Mouse (Mus musculus) lung, postnatal 36 days (tissue): ENCODE measurements around the gene Tmem212.
"Not testable (repeated sequence)": the region's sequence is repeated elsewhere in the genome, so short reads cannot be mapped to it uniquely, and the experiment has no call there.

Experiments
- DNase-seq: peaks from one replicate; pipeline ENCODE4 v3.0.0; 2022; ENCODE audit warnings: mixed read lengths

The Tmem212 gene

DNA sequence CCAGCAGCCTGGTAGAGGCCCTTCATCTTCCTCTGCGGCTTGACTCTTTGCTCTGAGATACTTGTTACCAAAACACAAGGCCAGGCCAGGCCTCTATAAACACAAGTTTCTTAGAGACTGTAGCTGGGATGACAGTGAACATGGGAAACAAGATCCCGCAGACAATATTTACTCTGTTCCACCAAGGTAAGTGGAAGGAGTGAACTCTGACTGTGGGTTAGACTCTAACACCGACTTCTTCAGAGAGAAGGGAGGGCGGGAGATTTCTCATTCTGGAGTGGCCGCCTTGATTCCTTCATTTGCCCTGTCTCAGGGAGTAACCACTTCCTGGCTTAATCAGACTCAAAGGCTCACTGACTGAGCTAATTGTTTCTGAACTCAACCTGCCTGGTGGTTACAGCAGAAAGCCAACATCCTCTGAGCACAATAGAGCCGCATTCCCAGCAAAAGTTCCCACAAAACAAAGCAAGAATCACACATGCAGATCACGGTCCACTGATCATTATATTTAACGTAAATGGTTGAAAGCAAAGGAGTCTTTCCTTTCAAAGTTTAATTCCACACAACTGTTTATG is at the start of gene Tmem212:
TSS of gene Tmem212 (minus strand) at position 51 of the 575 bp plus-strand sequence.
- no peak for DNase-seq

DNA sequence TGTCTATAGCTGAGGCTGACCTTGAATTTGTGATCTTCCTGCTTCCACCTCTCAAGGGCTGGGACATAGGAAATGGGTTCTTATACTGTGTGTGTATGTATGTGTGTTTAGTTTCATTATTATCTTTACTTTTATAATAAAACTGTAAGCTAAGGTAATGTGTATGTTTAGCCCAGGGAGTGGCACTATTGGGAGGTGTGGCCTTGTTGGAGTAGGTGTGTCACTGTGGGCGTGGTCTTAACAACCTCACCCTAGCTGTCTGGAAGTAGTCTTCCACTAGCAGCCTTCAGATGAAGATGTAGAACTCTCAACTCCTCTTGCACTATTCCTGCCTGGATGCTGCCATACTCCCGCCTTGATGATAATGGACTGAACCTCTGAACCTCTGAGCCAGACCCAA is 49.2 kb upstream of the Tmem212 start:
- not testable (repeated sequence) for DNase-seq

DNA sequence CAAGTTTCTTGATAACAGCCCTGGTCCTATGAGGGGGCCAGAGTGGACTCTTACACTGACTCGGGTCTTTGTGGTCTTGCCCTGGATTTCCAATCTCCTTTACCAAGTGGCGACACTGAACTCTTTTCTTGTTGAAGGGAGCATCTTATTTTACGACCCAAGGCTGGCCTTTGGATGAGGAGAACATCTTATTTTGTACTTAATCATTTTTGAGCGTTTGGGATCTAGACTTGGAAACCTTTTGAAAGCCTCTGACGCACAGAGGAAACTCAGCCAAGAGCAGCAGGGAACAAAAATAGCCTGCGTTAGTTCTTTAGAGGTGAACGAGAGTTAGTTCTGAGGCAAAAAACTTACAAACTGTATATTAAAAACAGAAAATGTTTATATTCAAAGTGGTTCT is 46.8 kb upstream of the Tmem212 start:
- peak; percentile 63 for DNase-seq

DNA sequence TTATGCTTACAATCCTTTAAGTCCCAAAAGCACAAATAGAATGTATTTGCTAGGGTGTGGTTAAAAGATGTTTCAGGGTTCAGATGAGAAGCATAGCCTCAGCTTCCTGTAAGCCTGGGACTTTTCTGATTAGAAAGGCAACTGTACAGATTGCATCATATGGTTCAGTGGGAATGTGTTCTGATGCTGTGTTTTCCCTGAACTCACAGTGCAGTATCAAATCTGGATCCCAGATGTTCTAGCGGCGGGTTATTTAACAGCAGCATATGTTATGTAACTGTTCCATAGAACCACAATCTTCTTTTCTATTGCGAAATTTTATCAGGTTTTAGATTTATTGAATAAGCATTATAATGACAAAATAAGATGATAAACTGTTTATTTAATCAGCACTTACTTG is 45.5 kb upstream of the Tmem212 start:
- no peak for DNase-seq

DNA sequence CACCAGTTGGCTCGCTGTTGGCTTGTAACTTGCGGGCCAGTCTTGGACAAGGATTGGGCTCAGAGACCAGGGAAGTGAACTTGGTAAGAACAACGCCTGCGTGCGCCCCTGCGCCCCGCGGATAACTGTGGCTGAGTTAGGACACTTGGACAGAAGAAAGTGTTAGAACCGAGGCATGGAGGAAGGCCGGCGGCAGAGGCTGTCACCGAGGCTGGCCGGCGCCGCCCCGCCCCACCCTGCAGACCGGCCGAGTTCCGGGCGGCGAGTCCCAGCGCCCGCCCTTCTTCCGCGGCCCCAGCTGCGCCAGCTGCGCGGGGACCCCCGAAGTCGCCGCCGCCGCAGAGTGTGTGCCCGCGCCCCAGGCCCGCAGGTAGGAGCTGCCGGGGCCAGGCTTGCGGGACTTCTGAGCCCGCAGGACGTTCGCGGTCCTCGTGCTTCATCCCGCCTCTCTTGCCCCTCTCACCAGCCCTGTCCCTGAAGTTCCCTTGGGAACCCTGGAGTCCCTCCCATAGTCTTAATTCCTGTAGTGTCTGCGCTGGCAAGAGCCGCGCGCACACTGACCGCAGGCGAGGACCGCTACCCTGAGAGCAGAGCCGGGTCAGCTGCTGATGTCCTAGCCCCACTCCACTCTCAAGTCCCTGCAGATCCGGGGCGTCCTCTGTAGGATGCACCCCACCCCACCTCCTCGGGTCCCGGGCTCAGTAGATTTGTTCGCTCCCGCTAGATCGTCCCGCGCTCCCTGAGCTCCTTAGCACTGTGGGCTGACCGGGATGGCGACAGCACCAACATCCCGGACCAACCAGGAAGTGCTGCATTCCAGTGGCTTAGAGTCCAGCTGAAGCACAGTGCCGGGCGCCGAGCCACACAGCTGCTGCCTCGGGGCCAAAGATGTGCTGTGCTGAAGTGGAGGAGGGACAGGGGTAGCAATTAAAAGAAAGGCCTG is 42.5 kb upstream of the Tmem212 start, which contains the start of gene Pld1:
TSS of gene Pld1 (plus strand) at position 315 of the 943 bp plus-strand sequence.
- peak; percentile 90 for DNase-seq

DNA sequence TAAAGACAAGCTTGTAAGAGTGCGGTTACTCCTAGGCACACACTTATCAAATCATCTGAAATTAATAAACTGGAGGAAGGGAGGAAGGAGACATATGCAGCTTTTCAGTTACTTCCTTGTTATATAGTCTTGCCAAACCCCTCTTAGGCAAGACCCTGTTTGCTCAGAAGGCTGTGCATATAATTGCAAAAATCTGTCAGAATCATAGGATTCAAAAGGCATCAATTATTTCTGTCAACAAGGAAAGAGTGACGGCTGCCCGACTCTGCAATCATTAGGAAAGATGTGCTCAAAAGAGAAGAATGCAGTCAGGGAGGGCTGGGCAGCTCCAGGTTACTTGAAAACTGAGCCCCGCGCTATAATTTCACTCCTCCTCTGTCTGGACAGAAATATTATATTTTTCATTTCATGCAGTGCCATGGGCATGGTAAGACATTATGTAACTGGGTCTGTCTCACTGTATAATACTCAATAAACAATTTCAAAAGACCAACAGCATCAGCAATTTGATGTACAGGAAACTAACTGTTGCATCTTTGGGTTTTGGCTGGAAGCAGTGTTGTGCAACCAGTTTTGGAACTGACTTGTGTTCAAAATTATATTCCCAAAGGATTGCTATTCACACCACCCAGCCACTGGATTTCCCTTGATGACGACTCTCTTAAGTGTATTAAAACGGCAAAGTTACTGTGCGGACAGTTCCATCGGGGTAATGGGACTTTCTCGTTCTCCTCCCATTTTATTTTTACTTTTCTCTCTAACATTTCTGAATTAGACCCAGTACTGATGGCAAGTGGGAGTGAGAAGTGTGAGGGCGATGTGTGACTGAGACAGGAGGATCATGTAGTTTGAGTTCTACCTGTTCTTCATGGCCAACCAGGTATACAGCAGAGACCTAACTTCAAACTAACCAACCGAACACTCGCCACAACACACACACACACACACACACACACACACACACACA is 41.3 kb upstream of the Tmem212 start:
- peak; percentile 41 for DNase-seq

DNA sequence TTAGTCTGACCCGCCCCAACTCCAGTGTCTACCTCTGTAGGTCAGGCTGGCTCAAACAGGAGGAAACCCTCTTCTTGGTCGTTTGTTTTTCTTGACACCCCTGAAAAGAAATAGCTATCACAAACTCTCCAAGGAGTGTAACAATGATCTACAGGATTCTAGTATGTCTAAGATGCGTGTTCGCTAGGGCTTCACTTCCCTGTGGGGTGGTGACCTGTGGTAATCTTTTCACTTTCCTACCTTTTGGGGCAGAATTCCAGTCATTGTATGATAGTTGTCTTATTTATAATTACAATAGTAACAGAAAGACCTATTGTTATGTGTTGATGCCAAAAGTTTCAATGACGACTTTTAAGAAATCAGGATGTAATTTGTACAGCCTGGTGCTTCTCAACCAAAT is 40.6 kb upstream of the Tmem212 start:
- DNase-seq = no peak

DNA sequence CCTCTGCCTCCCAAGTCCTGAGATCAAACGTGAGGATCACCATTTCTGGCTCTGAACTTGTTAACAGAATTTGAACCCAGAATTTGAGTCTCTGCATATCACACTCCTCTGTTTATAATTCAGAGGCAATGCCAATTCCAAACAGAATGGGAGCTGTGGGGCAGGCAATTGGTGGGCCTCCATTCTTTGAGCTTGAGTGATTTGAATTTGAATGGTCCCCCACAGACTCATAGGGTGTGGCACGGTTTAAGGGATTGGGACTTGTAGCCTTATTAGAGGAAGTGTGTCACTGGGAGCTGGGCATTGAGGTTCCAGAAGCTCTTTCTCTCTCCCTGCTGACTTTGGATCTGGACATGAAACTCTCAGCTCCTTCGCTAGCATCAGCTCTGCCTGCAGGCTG is 39.5 kb upstream of the Tmem212 start:
- DNase-seq = no peak

DNA sequence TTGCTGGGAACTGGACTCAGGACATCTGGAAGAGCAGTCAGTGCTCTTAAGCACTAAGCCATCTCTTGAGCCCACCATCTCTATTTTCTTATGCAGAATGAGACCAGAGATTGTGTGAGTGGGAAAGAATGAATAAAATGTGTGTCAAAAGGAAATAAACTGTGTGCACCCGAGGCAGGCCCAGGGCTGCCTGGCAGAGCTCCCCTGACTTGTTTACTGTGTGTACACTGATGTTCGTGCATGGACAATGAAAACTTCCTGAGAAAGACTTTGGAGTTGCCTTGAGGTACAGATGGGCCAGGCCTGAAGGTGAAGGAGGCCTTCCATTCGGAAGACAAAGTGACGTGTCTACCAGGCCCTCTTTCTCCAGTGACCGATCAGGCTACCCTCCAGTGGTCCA is 36.2 kb upstream of the Tmem212 start:
- DNase-seq = no peak

DNA sequence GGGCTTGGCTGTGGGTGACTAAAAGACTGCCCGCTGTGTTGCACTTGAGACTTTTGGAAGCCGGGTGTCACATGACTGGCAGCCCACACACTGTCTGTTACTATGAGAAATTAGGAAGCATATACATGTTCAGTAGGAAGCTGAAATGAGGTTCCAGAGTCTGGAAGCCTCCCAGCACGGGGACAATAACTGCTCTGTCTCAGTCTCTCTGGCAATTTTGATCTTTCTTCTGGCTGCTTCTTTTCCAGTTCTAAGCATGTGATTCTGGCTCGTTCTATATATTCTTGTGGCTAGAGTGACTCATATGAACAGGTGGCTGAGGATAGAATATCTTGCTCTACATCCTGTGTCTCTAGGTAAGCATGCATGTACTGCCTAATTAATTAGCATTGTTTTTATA is 33.1 kb upstream of the Tmem212 start:
- DNase-seq = peak; percentile 33

DNA sequence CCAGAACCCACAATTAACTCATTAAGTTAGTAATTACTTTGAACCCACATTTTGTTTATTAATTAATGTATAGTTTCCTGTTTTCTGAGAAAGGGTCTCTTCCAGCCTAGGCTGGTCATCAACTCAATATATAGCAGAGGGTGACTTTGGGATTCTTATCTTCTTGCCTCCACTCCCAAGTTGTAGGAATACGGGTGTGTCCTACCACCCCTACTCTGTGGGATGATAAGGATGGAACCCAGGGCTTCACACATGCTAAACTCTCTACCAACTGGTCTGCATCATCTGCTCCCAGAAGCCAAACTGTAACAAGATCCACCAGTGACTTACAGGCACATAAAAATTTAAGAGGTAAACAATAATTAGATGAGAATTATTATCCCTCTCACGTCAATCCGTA is 27.9 kb upstream of the Tmem212 start:
- DNase-seq = no peak

DNA sequence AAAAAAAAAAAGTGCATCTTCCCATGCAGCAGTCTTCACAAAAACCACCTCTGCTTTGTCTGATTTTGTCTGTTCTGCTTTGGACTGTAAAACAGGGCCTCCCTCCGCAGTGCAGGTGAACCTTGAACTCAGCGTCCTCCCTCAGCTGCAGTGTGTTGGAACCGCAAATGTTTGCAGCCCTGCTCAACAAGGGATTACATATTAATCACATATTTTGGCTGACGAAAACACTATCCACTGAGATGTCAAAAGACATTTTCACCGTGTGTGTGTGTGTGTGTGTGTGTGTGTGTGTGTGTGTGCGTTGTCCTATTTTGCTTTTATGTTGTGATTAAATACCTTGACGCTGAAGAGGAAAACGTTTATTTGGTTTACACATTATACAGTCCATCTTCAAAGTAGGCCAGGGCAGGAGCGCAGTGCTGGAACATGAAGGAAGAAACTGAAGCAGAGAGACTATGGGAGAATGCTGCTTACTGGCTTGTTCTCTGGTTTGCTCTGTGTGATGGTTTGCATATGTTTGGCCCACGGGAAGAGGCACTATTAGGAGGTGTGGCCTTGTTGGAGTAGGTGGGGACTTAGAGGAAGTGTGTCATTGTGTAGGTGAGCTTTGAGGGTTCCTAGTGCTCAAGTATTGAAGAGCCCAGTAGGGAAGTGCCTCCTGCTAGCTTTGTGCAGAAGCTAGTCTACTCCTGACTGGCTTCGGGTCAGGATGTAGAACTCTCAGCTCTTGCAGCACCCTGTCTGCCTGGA is 25.3 kb upstream of the Tmem212 start:
- no peak for DNase-seq

DNA sequence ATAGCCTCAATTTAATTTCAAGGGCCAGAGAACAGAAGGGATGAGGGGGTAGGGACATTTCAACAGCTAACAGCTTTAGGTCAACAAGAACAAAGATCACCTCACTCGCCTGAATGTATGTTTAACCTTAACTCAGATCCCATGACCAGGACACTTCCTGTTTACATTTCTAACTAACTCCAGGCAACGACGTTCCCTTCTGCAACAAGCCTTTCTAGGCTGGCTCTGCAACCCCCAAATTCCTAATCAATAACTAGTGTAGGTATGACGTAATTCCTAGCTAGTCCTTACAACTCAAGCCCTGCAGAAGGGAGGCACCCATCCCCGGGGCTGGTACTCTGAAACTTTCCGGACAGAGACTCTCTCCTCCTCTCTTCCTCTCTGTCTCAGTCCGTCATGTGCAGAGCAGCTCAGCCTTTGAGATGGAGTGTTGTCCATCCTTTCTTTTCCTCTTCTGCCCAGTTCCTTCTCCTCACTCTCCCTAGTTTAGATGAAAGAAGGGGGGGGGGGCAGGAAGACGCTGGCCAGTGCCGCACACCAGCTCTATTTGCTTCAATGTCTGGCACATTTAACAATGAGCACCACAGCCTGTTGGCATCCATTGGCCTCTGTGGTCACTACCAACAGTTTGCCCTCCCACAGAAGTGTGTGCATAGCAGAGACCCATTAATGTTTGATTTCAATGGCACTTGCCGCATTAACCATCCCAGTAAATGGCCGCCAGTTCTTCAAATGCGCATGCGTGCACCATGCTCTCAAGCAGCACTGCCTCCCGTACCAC is 22.7 kb upstream of the Tmem212 start:
- no peak for DNase-seq

DNA sequence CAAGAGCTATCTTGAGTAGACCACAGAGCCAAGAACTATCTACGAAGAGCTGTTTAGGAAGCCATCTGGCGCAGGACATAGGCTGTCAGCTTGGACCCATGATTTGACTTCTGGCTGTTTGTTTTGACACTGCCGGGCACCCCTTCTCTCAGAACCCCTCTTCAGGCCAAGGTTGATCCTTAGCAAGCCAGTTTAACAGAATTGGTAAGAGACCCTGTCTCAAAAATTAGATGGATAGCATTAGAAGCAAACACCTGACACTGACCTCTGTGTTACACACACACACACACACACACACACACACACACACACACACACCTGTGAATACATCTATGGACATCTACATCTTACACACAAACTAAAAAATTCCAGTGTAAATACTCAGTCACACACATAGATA is 12.8 kb upstream of the Tmem212 start:
- no peak for DNase-seq

DNA sequence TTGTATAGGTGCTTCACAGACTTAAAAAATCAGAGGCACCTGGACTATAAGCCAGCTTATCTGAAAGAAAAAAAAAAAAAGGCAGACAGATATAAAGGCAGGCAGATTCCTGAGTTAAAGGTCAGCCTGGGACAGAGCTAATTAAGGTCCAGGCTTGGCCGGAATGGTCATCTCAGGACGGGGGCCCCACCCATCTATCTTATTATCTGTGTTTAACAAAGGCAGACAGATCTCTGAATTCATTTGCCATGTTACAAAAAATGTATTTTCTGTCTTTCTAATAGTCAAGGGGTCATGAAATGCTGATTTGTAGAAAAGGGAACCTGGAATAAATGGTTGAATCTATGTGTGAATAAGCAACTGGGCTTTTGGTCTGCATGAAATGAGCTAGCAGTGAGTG is 12.1 kb upstream of the Tmem212 start:
- DNase-seq = no peak

DNA sequence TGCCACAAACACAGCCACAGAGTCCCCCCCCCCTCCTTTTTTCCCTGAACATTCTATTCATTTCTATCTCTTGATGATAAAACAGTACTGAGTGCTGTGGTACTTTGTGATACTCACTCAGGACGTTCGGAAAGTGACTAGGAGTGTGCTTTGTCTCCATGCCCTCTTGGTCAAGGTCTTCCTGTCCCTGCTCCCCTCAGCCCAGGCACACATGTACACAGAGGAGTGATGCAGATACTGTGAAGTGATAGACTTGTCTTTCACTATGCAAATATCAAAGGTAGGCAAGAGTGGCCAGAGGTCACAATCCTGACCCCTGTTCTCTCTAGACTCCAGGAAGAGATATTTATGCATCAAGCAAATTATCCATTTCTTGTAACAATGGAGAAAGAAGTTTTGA is 11.1 kb upstream of the Tmem212 start:
- DNase-seq = no peak

DNA sequence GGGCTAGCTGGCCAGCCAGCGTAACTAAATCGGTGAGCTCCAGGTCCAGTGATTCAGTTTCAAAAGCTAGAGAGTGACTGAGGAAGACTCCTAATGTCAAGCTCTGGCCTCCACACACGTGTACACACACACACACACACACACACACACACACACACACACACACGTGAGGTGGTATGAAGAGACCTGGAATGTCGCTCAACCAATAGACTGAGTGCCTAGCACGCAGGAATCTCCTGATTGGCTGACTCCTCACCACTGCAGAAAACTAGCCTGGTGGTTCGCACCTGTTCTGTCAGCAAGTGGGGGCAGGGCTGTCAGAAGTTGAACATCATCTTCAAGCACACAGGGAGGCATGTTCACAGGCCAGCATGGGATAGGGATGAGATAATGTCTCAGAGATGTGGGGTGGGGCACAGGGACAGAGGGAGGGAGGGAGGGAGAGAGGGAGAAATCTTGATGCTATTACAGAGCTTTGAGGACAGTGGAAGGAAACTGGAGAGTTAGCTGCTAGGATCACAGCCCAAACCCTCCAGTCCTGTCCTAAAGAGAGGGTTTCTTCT is 10.6 kb upstream of the Tmem212 start:
- no peak for DNase-seq

DNA sequence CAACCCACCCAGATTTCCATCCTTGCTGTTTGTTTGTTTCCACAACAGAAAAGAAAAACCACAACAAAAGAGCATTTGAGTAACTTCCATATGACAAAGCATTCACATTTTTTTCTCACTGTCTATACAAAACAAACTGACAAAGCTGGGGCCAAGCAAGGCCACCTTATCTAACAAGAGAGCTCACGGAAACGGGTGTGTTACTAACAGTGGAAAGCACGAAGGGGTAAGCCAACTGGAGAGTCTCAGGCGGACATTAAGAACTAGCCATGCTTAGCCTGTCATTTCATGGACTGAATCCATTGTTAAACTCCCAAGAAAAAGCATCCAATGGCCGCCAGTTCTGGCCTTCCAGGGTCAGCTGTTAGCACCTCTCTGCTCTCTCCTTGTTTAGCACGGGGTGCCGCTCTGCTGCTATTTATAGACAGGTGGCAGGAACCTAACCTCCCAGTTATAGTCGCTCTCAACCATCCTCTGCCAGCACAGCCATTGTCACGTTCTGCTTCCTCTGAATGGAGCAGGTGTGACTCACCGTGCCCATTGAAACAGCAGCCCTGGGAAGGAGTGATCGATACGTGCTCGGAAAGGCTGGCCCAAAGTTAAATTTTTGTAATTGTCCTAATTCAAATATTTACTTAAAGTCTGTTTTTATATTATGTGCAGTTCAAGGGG is 8.6 kb upstream of the Tmem212 start:
- DNase-seq = peak; percentile 29

DNA sequence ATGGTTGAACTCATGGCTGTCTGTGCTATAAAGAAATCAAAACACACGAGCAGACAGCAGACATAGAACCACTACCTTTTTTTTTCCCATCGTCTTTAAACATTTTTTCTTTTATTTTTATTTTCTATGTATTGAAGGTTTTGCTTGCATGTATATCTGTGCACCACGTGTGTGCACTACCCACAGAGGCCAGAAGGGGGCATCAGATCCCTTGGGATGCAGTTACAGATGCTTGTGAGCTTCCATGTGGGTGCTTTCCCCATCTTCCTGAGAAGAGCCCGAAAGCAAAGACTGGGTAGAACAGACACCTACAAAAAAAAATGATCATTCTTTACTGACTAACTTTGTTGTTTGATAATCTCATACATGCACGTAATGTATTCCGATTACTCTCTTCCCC is 5.7 kb upstream of the Tmem212 start:
- no peak for DNase-seq

DNA sequence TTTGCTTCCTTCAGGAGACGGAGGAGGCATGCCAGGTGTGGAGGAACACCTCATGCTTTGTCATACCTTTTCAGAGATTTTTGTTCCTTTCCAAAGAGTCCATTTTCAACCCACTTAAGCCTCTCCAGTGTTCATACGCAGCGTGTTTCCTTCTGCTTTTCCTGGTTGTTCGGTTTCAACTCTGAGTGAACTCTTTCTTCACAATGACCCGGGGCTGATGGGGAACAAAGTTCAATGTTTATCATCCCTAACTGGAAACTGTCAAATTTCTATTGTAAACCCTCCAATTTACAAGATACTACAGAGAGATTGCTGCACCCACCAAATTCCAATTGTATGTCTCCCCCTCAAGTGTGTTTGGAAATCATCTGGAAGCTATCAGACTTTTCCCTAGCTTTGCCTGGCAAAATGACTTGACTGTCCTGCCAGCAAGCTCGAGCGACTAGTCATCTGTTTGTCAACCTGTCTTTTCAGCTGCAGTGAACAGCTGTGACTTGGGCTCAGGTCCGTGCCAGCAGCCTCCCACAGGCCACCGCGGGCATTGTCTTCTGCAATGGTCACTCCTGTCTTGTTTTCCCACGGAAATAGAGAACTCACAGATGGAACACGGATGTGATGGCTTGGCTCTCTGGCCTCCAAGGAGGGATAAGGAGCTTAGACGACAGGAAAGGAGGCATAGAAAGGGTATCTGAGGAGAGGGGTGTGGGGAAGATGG is 3.0 kb upstream of the Tmem212 start:
- peak; percentile 60 for DNase-seq
